In the genomic region with DNA sequence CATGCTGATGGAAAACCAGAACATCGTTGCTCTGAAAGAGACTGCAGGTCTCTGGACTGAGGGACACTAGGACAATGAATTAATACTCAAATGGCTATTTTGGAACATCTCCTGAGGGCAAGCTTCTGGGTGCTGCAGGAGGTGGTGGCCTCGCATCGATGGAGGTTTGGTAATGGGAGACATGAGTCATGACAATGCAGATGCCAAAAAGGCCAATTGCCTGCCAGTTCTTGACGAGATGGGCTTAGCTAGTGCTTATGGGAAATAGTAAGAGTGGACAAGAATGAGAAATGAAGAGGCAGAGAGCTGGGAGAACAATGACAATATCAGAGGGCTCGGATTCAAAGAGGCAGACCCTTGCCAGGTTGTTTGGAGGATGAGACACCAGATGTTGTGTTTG, we compare ENCODE assay signal across 14 mouse cellular contexts. TPM values are rescaled to one million over a fixed set of nuclear protein-coding genes. Genes with fewer than 3 reads are reported as not detected.
DNase-seq lines count a peak whose midpoint lies in the region; ATAC-seq and TF ChIP-seq lines count a peak whose summit lies in the region.
"Had no signal": no experiment of that assay in that cellular context is flagged by ENCODE, and none has a peak within 500 bp of the region (broad histone marks: within the 10 kb centered on the region; RNA-seq: fewer than 3 reads in every experiment).

No protein-coding gene starts in this region.

- no peak for TF ChIP-seq POLR2A in CH12.LX (IDR thresholded peaks at IDR 0.05; ENCODE audit: low read depth, low read length)

- no peak overlapping the region for H3K9ac ChIP-seq in CH12.LX (ENCODE audit: insufficient read depth, low read depth)
- no peak overlapping the region for H3K9ac ChIP-seq in forebrain, embryonic 14.5 days (ENCODE audit: low read length)
- H3K9ac ChIP-seq: embryonic facial prominence, embryonic 15.5 days; hindbrain, embryonic 13.5 days had no signal

- in situ Hi-C loops in CH12.LX (cut with MboI; ENCODE audit: low pct_ligation_motif_present, low pct_unique_long_range_greater_than_20kb, low sequenced_read_pairs): no loop called here

- H3K27ac ChIP-seq in gastrocnemius, adult 2 months: peak overlapping the region; percentile 39
- no peak overlapping the region for H3K27ac ChIP-seq in CH12.LX (ENCODE audit: insufficient read depth, low read depth)
- H3K27ac ChIP-seq in forebrain, embryonic 14.5 days (ENCODE audit: low read depth, low read length): no peak overlapping the region
- H3K27ac ChIP-seq: embryonic facial prominence, embryonic 15.5 days; hindbrain, embryonic 13.5 days had no signal

- no peaks in the 10 kb centered on the region for H3K9me3 ChIP-seq in CH12.LX (replicated peaks; ENCODE audit: low read length)
- H3K9me3 ChIP-seq in forebrain, embryonic 14.5 days (replicated peaks; ENCODE audit: control insufficient read depth, low read length): no peaks in the 10 kb centered on the region
- H3K9me3 ChIP-seq: embryonic facial prominence, embryonic 15.5 days; hindbrain, embryonic 13.5 days had no signal

- DNase-seq in gastrocnemius, adult 2 months: peak; percentile 61
- no peak for DNase-seq in gastrocnemius, postnatal 4 days (ENCODE audit: low spot score in 2 of 2)
- peak; percentile 17 for DNase-seq in CH12.LX (ENCODE audit: extremely low read depth)
- peak; percentile 45 to 54 for DNase-seq in gastrocnemius, postnatal 36 days
- DNase-seq in lung, postnatal 10 days: peak; percentile 79
- DNase-seq in forebrain, embryonic 14.5 days (ENCODE audit: low spot score): no peak
- DNase-seq in cerebellum, postnatal 10 days: no peak
- DNase-seq: cerebellum, postnatal 14 days; layer of hippocampus, postnatal 36 days had no signal

- intact Hi-C loops in gastrocnemius, adult 2 months (cut with DNase I): no loop called here
- intact Hi-C loops in gastrocnemius, postnatal 36 days (cut with DNase I): no loop called here

- TF ChIP-seq EP300 in CH12.LX (IDR thresholded peaks at IDR 0.05; ENCODE audit: low read length): 0 out of 2 replicates have a peak, but pooled peaks have one; percentile 25

- dilution Hi-C loops in CH12.LX (cut with MboI; ENCODE audit: extremely low pct_ligation_motif_present, extremely low pct_unique_long_range_greater_than_20kb, low sequenced_read_pairs): no loop called here

- H3K36me3 ChIP-seq in CH12.LX (replicated peaks in 1 of 2; ENCODE audit: control insufficient read depth in 1 of 2, insufficient read depth in 1 of 2, low read length in 1 of 2): no peaks in the 10 kb centered on the region
- H3K36me3 ChIP-seq in forebrain, embryonic 14.5 days (ENCODE audit: control insufficient read depth, insufficient read depth, low read length): no peaks in the 10 kb centered on the region
- H3K36me3 ChIP-seq: embryonic facial prominence, embryonic 15.5 days; hindbrain, embryonic 13.5 days had no signal

- no peak for ATAC-seq in forebrain, embryonic 14.5 days
- ATAC-seq in megakaryocyte, adult 5-6 weeks (ENCODE audit: poor library complexity, severe bottlenecking): no peak

- H3K4me1 ChIP-seq in CH12.LX (ENCODE audit: control insufficient read depth in 1 of 2, insufficient read depth in 2 of 2): peaks cover 2 to 33% of the 10 kb centered on the region in 2 experiments; a peak in 3 of 4 replicates
- H3K4me1 ChIP-seq in forebrain, embryonic 14.5 days (ENCODE audit: control insufficient read depth, insufficient read depth, low read length): no peaks in the 10 kb centered on the region

- H3K27me3 ChIP-seq in CH12.LX (replicated peaks): no peaks in the 10 kb centered on the region
- H3K27me3 ChIP-seq in forebrain, embryonic 14.5 days (replicated peaks; ENCODE audit: control insufficient read depth, insufficient read depth, low read length): no peaks in the 10 kb centered on the region
- H3K27me3 ChIP-seq: embryonic facial prominence, embryonic 15.5 days; hindbrain, embryonic 13.5 days had no signal

- no peak overlapping the region for H3K4me2 ChIP-seq in CH12.LX (ENCODE audit: insufficient read depth, low read depth, poor library complexity, severe bottlenecking)
- H3K4me2 ChIP-seq in forebrain, embryonic 14.5 days (ENCODE audit: low read length): no peak overlapping the region
- H3K4me2 ChIP-seq: embryonic facial prominence, embryonic 15.5 days; hindbrain, embryonic 13.5 days had no signal

- H3K4me3 ChIP-seq in gastrocnemius, adult 2 months: no peak overlapping the region
- H3K4me3 ChIP-seq in CH12.LX (replicated peaks in 1 of 3; ENCODE audit: low read depth in 2 of 3, low read length in 2 of 3, poor library complexity in 1 of 3): no peak overlapping the region
- no peak overlapping the region for H3K4me3 ChIP-seq in forebrain, embryonic 14.5 days (ENCODE audit: low read depth, low read length)
- H3K4me3 ChIP-seq: embryonic facial prominence, embryonic 15.5 days; hindbrain, embryonic 13.5 days had no signal

- 82% methylated on average over 5 of the region's 5 CpGs for WGBS in forebrain, embryonic 14.5 days

- H3K79me2 ChIP-seq in CH12.LX (replicated peaks; ENCODE audit: control insufficient read depth, extremely low read depth, insufficient read depth, poor library complexity, severe bottlenecking): no peaks in the 10 kb centered on the region

- no peak for TF ChIP-seq CTCF in gastrocnemius, adult 2 months (IDR thresholded peaks at IDR 0.05)
- no peak for TF ChIP-seq CTCF in CH12.LX (conservative IDR thresholded peaks at IDR 0.05 in 1 of 2, IDR thresholded peaks at IDR 0.05 in 1 of 2; ENCODE audit: low read depth in 2 of 2, low read length in 2 of 2)

- TF ChIP-seq RAD21 in CH12.LX (IDR thresholded peaks at IDR 0.05; ENCODE audit: low read depth, low read length): no peak

TF ChIP-seq in CH12.LX, 34 proteins besides CTCF, POLR2A, EP300 and RAD21:
- TF ChIP-seq KAT2A (IDR thresholded peaks at IDR 0.05; ENCODE audit: insufficient replicate concordance, low read length): no peak
- no peak for TF ChIP-seq ZNF384 (IDR thresholded peaks at IDR 0.05; ENCODE audit: low read depth, low read length)
- no peak for TF ChIP-seq POLR2AphosphoS2 (IDR thresholded peaks at IDR 0.05; ENCODE audit: low read depth, low read length)
- TF ChIP-seq CHD1 (IDR thresholded peaks at IDR 0.05; ENCODE audit: low read depth, low read length): no peak
- TF ChIP-seq USF2 (conservative IDR thresholded peaks at IDR 0.05; ENCODE audit: low read depth, low read length): no peak
- TF ChIP-seq ZKSCAN1 (IDR thresholded peaks at IDR 0.05; ENCODE audit: borderline replicate concordance, low read depth, low read length): no peak
- TF ChIP-seq MEF2A (IDR thresholded peaks at IDR 0.05; ENCODE audit: borderline replicate concordance, low read depth, low read length): no peak
- peak; percentile 33; the same call in 1 of the 2 replicates for TF ChIP-seq ETS1 (conservative IDR thresholded peaks at IDR 0.05; ENCODE audit: low read depth, low read length)

RNA-seq across cellular contexts. Expression of gene Tekt3, which starts 38.0 kb away (rescaled TPM):
- not detected for total RNA-seq in gastrocnemius, adult 2 months (2021)
- not detected for total RNA-seq in gastrocnemius, postnatal 4 days (2021)
- not detected in 2 replicates for total RNA-seq in CH12.LX (2012; rRNA removed)
- not detected in 2 replicates for total RNA-seq in CH12.LX (2014; rRNA removed)
- polyA plus RNA-seq in CH12.LX (2012; ENCODE audit: insufficient read length, low read depth): not detected in 2 replicates
- total RNA-seq in gastrocnemius, postnatal 36 days (2021): not detected
- polyA plus RNA-seq in forebrain, embryonic 14.5 days (2014; fragmentation: Nextera tagmentation; extraction: Ambion mirVana): not detected in 2 replicates
- not detected in 2 replicates for total RNA-seq in megakaryocyte, adult 5-6 weeks (2015)
- total RNA-seq in megakaryocyte, adult 5-6 weeks (2017): not detected in 2 replicates
- total RNA-seq: layer of hippocampus, postnatal 36 days; megakaryocyte-erythroid progenitor cell, adult 5-6 weeks had no signal
- polyA plus RNA-seq: hindbrain, embryonic 13.5 days; kidney, postnatal 0 days had no signal

Comparison
In these comparisons a context has a peak if more than half of its experiments do, and no peak if none do; other contexts are left out.
1. DNase-seq: peak in gastrocnemius, adult 2 months (single experiment), CH12.LX (single experiment), gastrocnemius, postnatal 36 days (2 of 2) and lung, postnatal 10 days (single experiment); none in gastrocnemius, postnatal 4 days (0 of 2), forebrain, embryonic 14.5 days (single experiment) and cerebellum, postnatal 10 days (0 of 2).